Mouse (Mus musculus) myocyte (in vitro differentiated cells): Measurements from ENCODE around the gene Il2rb. TPM values are rescaled to one million over a fixed set of nuclear protein-coding genes. Genes with fewer than 3 reads are reported as not detected.

Experiments
- H3K27me3 ChIP-seq: one replicate; pipeline ENCODE4 v1.6.1; 2011; ENCODE audit not compliant: control insufficient read depth, insufficient read depth, insufficient read length
- H3K36me3 ChIP-seq: one replicate; pipeline ENCODE4 v1.6.1; 2011; ENCODE audit not compliant: control insufficient read depth, insufficient read depth
- H3K4me2 ChIP-seq: one replicate; pipeline ENCODE4 v1.6.1; 2011; ENCODE audit warnings: low read depth, control low read depth
- H3K4me3 ChIP-seq: one replicate; pipeline ENCODE4 v1.5.1; 2011; ENCODE audit warnings: mild to moderate bottlenecking, control low read depth, moderate library complexity
- H3K79me2 ChIP-seq: one replicate; pipeline ENCODE4 v1.6.1; 2011; ENCODE audit not compliant: control insufficient read depth, insufficient read depth
- H3ac ChIP-seq: one replicate; pipeline ENCODE4 v1.6.1; 2011; ENCODE audit not compliant: control insufficient read depth, insufficient read length
- CEBPB ChIP-seq: IDR thresholded peaks from 2 replicates; pipeline ENCODE4 v1.6.1; 2011; ENCODE audit warnings: mild to moderate bottlenecking, moderate library complexity; ENCODE audit not compliant: poor library complexity, insufficient read depth, severe bottlenecking
- E2F4 ChIP-seq: IDR thresholded peaks from one replicate; pipeline ENCODE4 v1.6.1; 2011; ENCODE audit warnings: mild to moderate bottlenecking, control low read depth, moderate library complexity; ENCODE audit not compliant: insufficient read depth
- MAX ChIP-seq: IDR thresholded peaks from one replicate; pipeline ENCODE4 v1.6.1; 2011; ENCODE audit warnings: low read depth, mild to moderate bottlenecking, control low read depth
- MYOD1 ChIP-seq, 3 experiments: IDR thresholded peaks; one replicate each; pipeline ENCODE4 v1.6.1; 2011; ENCODE audit warnings: control low read depth in 2 of 3, low read depth in 2 of 3, mild to moderate bottlenecking in 2 of 3, moderate library complexity in 1 of 3; ENCODE audit not compliant: insufficient read length in 2 of 3, control insufficient read depth in 1 of 3
- MYOG ChIP-seq, 3 experiments: IDR thresholded peaks; one replicate each; pipeline ENCODE4 v1.6.1; 2011; ENCODE audit warnings: control low read depth in 2 of 3, low read depth in 2 of 3, mild to moderate bottlenecking in 2 of 3; ENCODE audit not compliant: insufficient read length in 2 of 3, control insufficient read depth in 1 of 3, insufficient read depth in 1 of 3
- POLR2A ChIP-seq: IDR thresholded peaks from one replicate; pipeline ENCODE4 v1.6.1; 2011; ENCODE audit warnings: low read depth, mild to moderate bottlenecking, control low read depth, moderate library complexity; ENCODE audit not compliant: insufficient read length
- POLR2AphosphoS2 ChIP-seq: IDR thresholded peaks from one replicate; pipeline ENCODE4 v1.6.1; 2011; ENCODE audit warnings: low read depth, control low read depth; ENCODE audit not compliant: insufficient read length
- REST ChIP-seq: IDR thresholded peaks from one replicate; pipeline ENCODE4 v1.6.1; 2011; ENCODE audit warnings: mild to moderate bottlenecking, control low read depth, moderate library complexity; ENCODE audit not compliant: insufficient read depth, insufficient read length
- SRF ChIP-seq: IDR thresholded peaks from one replicate; pipeline ENCODE4 v1.6.1; 2011; ENCODE audit warnings: low read depth; ENCODE audit not compliant: control insufficient read depth, insufficient read length
- TCF12 ChIP-seq: IDR thresholded peaks from one replicate; pipeline ENCODE4 v1.6.1; 2011; ENCODE audit warnings: mild to moderate bottlenecking, control low read depth; ENCODE audit not compliant: poor library complexity, insufficient read depth, severe bottlenecking
- TCF3 ChIP-seq: IDR thresholded peaks from one replicate; pipeline ENCODE4 v1.6.1; 2011; ENCODE audit warnings: low read depth, control low read depth; ENCODE audit not compliant: insufficient read length
- USF1 ChIP-seq: IDR thresholded peaks from one replicate; pipeline ENCODE4 v1.6.1; 2011; ENCODE audit warnings: low read depth, mild to moderate bottlenecking, control low read depth, moderate library complexity
- polyA plus RNA-seq: library from polyadenylated mRNA; unstranded; fragments of >200 nt; fragmentation: generic; extraction: Trizol; gene quantifications from one replicate; pipeline ENCODE4 v1.2.1, GENCODE M21; 2012; ENCODE audit warnings: missing spikeins

Il2rb gene
- polyA plus RNA-seq, 1 experiment: 0.67 TPM

- no peaks in the 10 kb centered on the region for H3K36me3 ChIP-seq
- peaks cover 50% of the 10 kb centered on the region for H3K27me3 ChIP-seq
- no peaks in the 10 kb centered on the region for H3K79me2 ChIP-seq
Measured at GRCm38 (mm10) chr15:78541036-78541435, 46.0 kb upstream of the Il2rb start.

GRCm38 (mm10) chr15:78535723-78536421 lies 40.8 kb upstream of the Il2rb start:
- H3K4me3 ChIP-seq: no peak overlapping the region
- H3K27me3 ChIP-seq: peaks cover 12% of the 10 kb centered on the region
- H3K79me2 ChIP-seq: no peaks in the 10 kb centered on the region
- H3K4me2 ChIP-seq: no peak overlapping the region
- TF ChIP-seq TCF12: no peak
- TF ChIP-seq CEBPB: no peak
- TF ChIP-seq REST: no peak
- TF ChIP-seq POLR2AphosphoS2: no peak
- no peak for TF ChIP-seq MYOG (IDR thresholded peaks at IDR 0.05; ENCODE audit: control insufficient read depth in 1 of 3, insufficient read depth in 1 of 3, insufficient read length in 2 of 3, low read depth in 2 of 3)
- no peak for TF ChIP-seq POLR2A
- TF ChIP-seq MAX: no peak
- H3K36me3 ChIP-seq: no peaks in the 10 kb centered on the region
- H3ac ChIP-seq: no peak overlapping the region

More at GRCm38 (mm10) chr15:78541036-78541435, 46.0 kb upstream of the Il2rb start:
- no peak overlapping the region for H3K4me3 ChIP-seq
- no peak for TF ChIP-seq POLR2AphosphoS2
- no peak for TF ChIP-seq CEBPB
- TF ChIP-seq MYOG (IDR thresholded peaks at IDR 0.05; ENCODE audit: control insufficient read depth in 1 of 3, insufficient read depth in 1 of 3, insufficient read length in 2 of 3, low read depth in 2 of 3): no peak
- no peak for TF ChIP-seq MAX
- TF ChIP-seq SRF: no peak
- no peak for TF ChIP-seq TCF12
- TF ChIP-seq REST: no peak
- TF ChIP-seq TCF3: no peak
- TF ChIP-seq USF1: no peak
- TF ChIP-seq POLR2A: no peak
- TF ChIP-seq MYOD1 (IDR thresholded peaks at IDR 0.05; ENCODE audit: control insufficient read depth in 1 of 3, insufficient read length in 2 of 3, low read depth in 2 of 3): no peak
- TF ChIP-seq E2F4: no peak
- no peak overlapping the region for H3ac ChIP-seq
- no peak overlapping the region for H3K4me2 ChIP-seq

GRCm38 (mm10) chr15:78533346-78533835 lies 38.3 kb upstream of the Il2rb start:
- Histone ChIP-seq H3K79me2 (peaks cover 10% of the 10 kb centered on the region), H3K4me2 (no peak overlapping the region), H3K4me3 (no peak overlapping the region), H3ac (no peak overlapping the region), H3K27me3 (no peaks in the 10 kb centered on the region), H3K36me3 (no peaks in the 10 kb centered on the region)
- TF ChIP-seq REST (no peak), MYOG (IDR thresholded peaks at IDR 0.05; ENCODE audit: control insufficient read depth in 1 of 3, insufficient read depth in 1 of 3, insufficient read length in 2 of 3, low read depth in 2 of 3) (no peak), MAX (no peak), SRF (no peak), USF1 (no peak), TCF3 (no peak), MYOD1 (IDR thresholded peaks at IDR 0.05; ENCODE audit: control insufficient read depth in 1 of 3, insufficient read length in 2 of 3, low read depth in 2 of 3) (no peak), CEBPB (no peak), TCF12 (no peak), E2F4 (no peak), POLR2AphosphoS2 (no peak), POLR2A (no peak)

- H3ac ChIP-seq: no peak overlapping the region
- no peak overlapping the region for H3K4me2 ChIP-seq
- peaks cover 17% of the 10 kb centered on the region for H3K79me2 ChIP-seq
- H3K36me3 ChIP-seq: no peaks in the 10 kb centered on the region
- H3K4me3 ChIP-seq: peak overlapping the region; percentile 62
- H3K27me3 ChIP-seq: no peaks in the 10 kb centered on the region
- no peak for TF ChIP-seq SRF
- no peak for TF ChIP-seq TCF12
- TF ChIP-seq TCF3: no peak
- no peak for TF ChIP-seq CEBPB
- TF ChIP-seq MAX: no peak
- no peak for TF ChIP-seq USF1
- no peak for TF ChIP-seq E2F4
- no peak for TF ChIP-seq REST
Measured at GRCm38 (mm10) chr15:78532566-78533345, 37.7 kb upstream of the Il2rb start.
